Mouse (Mus musculus): ENCODE data around the gene CN725425. TPM values are rescaled to one million over a fixed set of nuclear protein-coding genes. Genes with fewer than 3 reads are reported as not detected.

The CN725425 gene
- total and polyA plus RNA-seq, 3 experiments, result not detected

DNA sequence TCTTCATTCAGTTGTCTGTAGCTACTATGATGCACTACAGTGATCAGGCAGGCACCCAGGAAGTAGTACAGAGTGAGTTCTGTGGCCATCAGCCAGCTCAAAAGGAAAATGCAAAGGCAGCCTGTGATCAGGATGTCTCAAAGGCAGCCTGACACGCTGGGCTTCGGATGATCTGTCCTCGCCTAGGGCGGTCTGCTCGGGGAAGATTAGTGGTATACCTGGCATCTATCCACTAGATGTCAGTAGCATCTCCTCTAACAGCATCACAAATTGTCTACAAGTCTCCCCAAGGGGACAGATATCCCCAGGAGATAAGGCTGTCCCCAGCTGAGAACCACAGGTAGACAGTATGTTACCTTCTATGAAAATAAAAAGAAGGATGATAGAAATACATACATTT, 34.3 kb upstream of the CN725425 start:
- Histone ChIP-seq H3K27me3 (replicated peaks) (no peaks in the 10 kb centered on the region), H3K9me3 (replicated peaks; ENCODE audit: low read length) (peaks cover 42% of the 10 kb centered on the region), H3K36me3 (replicated peaks in 1 of 2; ENCODE audit: control insufficient read depth in 1 of 2, insufficient read depth in 1 of 2, low read length in 1 of 2) (no peaks in the 10 kb centered on the region), H3K79me2 (replicated peaks; ENCODE audit: control insufficient read depth, extremely low read depth, insufficient read depth, poor library complexity, severe bottlenecking) (no peaks in the 10 kb centered on the region), H3K4me3 (replicated peaks in 1 of 3; ENCODE audit: low read depth in 2 of 3, low read length in 2 of 3, poor library complexity in 1 of 3) (no peak overlapping the region), H3K4me2 (ENCODE audit: insufficient read depth, low read depth, poor library complexity, severe bottlenecking) (no peak overlapping the region), H3K9ac (ENCODE audit: insufficient read depth, low read depth) (no peak overlapping the region), H3K4me1 (ENCODE audit: control insufficient read depth in 1 of 2, insufficient read depth in 2 of 2) (no peaks in the 10 kb centered on the region), H3K27ac (ENCODE audit: insufficient read depth, low read depth) (no peak overlapping the region)
- in situ Hi-C loops (cut with MboI; ENCODE audit: low pct_ligation_motif_present, low pct_unique_long_range_greater_than_20kb, low sequenced_read_pairs), result no loop called here
- dilution Hi-C loops (cut with MboI; ENCODE audit: extremely low pct_ligation_motif_present, extremely low pct_unique_long_range_greater_than_20kb, low sequenced_read_pairs), result no loop called here
- no peak for TF ChIP-seq RAD21 (IDR thresholded peaks at IDR 0.05; ENCODE audit: low read depth, low read length)
- no peak for TF ChIP-seq RCOR1 (conservative IDR thresholded peaks at IDR 0.05; ENCODE audit: low read depth, low read length)
- DNase-seq (ENCODE audit: extremely low read depth), result no peak

DNA sequence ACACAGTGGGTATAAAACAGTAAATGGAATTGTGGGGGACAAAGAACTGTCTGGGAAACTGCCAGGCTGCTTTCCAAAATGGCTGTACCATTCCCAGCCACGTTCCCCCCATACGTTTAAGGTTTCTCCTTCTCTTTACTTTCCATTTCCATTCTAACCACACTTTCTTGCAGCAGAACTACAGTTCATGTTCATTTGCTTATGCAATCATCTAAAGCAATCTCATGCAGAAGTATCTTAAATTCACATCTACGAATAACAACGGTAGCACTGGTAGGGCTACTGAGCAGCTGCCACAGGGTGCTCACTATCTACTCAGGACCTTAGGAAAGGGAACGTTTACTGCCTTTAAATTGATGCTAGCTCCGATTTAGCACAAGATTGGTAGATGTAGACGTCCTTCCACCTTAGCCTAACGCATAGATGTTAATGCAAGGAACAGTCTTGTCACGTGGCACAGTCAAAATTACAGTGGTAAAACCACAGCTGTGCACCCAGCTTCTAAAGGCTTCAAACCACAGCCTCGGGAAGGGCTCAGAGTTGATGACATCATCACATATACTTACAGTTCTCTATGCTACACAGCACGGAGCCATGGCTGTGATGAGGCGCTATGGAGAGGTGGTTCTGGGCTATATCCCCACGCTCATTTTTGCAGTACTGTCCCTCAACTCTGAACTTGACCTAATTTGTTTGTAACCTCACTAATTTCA, 31.3 kb upstream of the CN725425 start:
- in situ Hi-C loops (cut with MboI; ENCODE audit: low pct_ligation_motif_present, low pct_unique_long_range_greater_than_20kb, low sequenced_read_pairs) (no loop called here), dilution Hi-C loops (cut with MboI; ENCODE audit: extremely low pct_ligation_motif_present, extremely low pct_unique_long_range_greater_than_20kb, low sequenced_read_pairs) (no loop called here)
- Histone ChIP-seq H3K9me3 (replicated peaks; ENCODE audit: low read length) (peaks cover 45% of the 10 kb centered on the region), H3K9ac (ENCODE audit: insufficient read depth, low read depth) (no peak overlapping the region), H3K4me1 (ENCODE audit: control insufficient read depth in 1 of 2, insufficient read depth in 2 of 2) (no peaks in the 10 kb centered on the region), H3K4me3 (replicated peaks in 1 of 3; ENCODE audit: low read depth in 2 of 3, low read length in 2 of 3, poor library complexity in 1 of 3) (no peak overlapping the region), H3K27ac (ENCODE audit: insufficient read depth, low read depth) (no peak overlapping the region), H3K4me2 (ENCODE audit: insufficient read depth, low read depth, poor library complexity, severe bottlenecking) (no peak overlapping the region), H3K36me3 (replicated peaks in 1 of 2; ENCODE audit: control insufficient read depth in 1 of 2, insufficient read depth in 1 of 2, low read length in 1 of 2) (no peaks in the 10 kb centered on the region), H3K79me2 (replicated peaks; ENCODE audit: control insufficient read depth, extremely low read depth, insufficient read depth, poor library complexity, severe bottlenecking) (no peaks in the 10 kb centered on the region), H3K27me3 (replicated peaks) (no peaks in the 10 kb centered on the region)
- no peak for DNase-seq (ENCODE audit: extremely low read depth)
- no peak for TF ChIP-seq TBP (conservative IDR thresholded peaks at IDR 0.05; ENCODE audit: low read depth, low read length)
- TF ChIP-seq USF2 (conservative IDR thresholded peaks at IDR 0.05; ENCODE audit: low read depth, low read length), result no peak
- no peak for TF ChIP-seq ETS1 (conservative IDR thresholded peaks at IDR 0.05; ENCODE audit: low read depth, low read length)
- TF ChIP-seq GABPA (IDR thresholded peaks at IDR 0.05; ENCODE audit: insufficient replicate concordance, low read depth, low read length), result no peak
- no peak for TF ChIP-seq NELFE (IDR thresholded peaks at IDR 0.05; ENCODE audit: low read depth, low read length)
- TF ChIP-seq KAT2A (IDR thresholded peaks at IDR 0.05; ENCODE audit: insufficient replicate concordance, low read length), result no peak
- TF ChIP-seq RCOR1 (conservative IDR thresholded peaks at IDR 0.05; ENCODE audit: low read depth, low read length), result no peak
- TF ChIP-seq HCFC1 (IDR thresholded peaks at IDR 0.05; ENCODE audit: low read depth, low read length), result no peak
- no peak for TF ChIP-seq E2F4 (IDR thresholded peaks at IDR 0.05; ENCODE audit: insufficient replicate concordance, low read depth, low read length)
- TF ChIP-seq SMC3 (IDR thresholded peaks at IDR 0.05; ENCODE audit: low read depth, low read length), result no peak
- TF ChIP-seq PAX5 (IDR thresholded peaks at IDR 0.05; ENCODE audit: low read length), result no peak
- no peak for TF ChIP-seq EP300 (IDR thresholded peaks at IDR 0.05; ENCODE audit: low read length)
- no peak for TF ChIP-seq BHLHE40 (IDR thresholded peaks at IDR 0.05; ENCODE audit: low read depth, low read length)
- TF ChIP-seq IRF4 (IDR thresholded peaks at IDR 0.05; ENCODE audit: low read depth, low read length), result no peak
- TF ChIP-seq TCF12 (IDR thresholded peaks at IDR 0.05; ENCODE audit: low read depth, low read length), result no peak
- no peak for TF ChIP-seq JUND (conservative IDR thresholded peaks at IDR 0.05; ENCODE audit: low read depth, low read length)
- TF ChIP-seq CHD2 (IDR thresholded peaks at IDR 0.05; ENCODE audit: low read length), result no peak
- TF ChIP-seq ZKSCAN1 (IDR thresholded peaks at IDR 0.05; ENCODE audit: borderline replicate concordance, low read depth, low read length), result no peak
- TF ChIP-seq NRF1 (IDR thresholded peaks at IDR 0.05; ENCODE audit: low read depth, low read length), result no peak
